Mouse (Mus musculus): Measurements from ENCODE around the gene Actr3b.

DNA sequence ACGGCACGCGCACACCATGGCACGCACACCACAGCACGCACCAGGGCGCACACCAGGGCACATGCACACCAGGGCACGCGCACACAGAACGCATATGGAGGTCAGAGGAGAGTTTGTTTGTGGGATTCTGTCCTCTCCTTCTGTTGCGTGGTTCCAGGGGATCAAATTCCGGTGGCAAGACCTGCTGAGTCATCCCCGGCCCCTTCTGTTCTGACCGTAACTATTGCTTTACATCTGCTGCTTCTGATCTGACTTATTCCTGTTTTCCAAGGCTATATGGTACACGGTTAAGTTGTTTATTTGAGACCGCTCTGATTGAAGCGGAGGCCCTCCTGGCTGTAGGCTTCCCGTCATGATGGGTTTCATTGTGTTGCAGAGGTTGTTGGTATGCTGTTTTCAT is 9.2 kb downstream of the Actr3b start:
- TF ChIP-seq POLR2A (IDR thresholded peaks at IDR 0.05; ENCODE audit: insufficient read length, low read depth), result no peak
- TF ChIP-seq TCF12 (IDR thresholded peaks at IDR 0.05; ENCODE audit: insufficient read depth, poor library complexity, severe bottlenecking), result no peak
- no peak for TF ChIP-seq MYOD1 (IDR thresholded peaks at IDR 0.05; ENCODE audit: control insufficient read depth in 1 of 3, insufficient read length in 2 of 3, low read depth in 2 of 3)
- TF ChIP-seq MAX (IDR thresholded peaks at IDR 0.05; ENCODE audit: low read depth), result no peak
- TF ChIP-seq CEBPB (IDR thresholded peaks at IDR 0.05; ENCODE audit: insufficient read depth, poor library complexity, severe bottlenecking), result no peak
- TF ChIP-seq E2F4 (IDR thresholded peaks at IDR 0.05; ENCODE audit: insufficient read depth), result no peak
- TF ChIP-seq MYOG (IDR thresholded peaks at IDR 0.05; ENCODE audit: control insufficient read depth in 1 of 3, insufficient read depth in 1 of 3, insufficient read length in 2 of 3, low read depth in 2 of 3), result peak in 1 of 3 experiments; percentile 8
- TF ChIP-seq POLR2AphosphoS2 (IDR thresholded peaks at IDR 0.05; ENCODE audit: insufficient read length, low read depth), result no peak

Data from myocyte (in vitro differentiated cells).